Mouse (Mus musculus): ENCODE measurements at regions not wholly inside any gene's neighbourhood (a gene's known extent, or its start where the extent isn't known, plus 50 kb on each side); places are given as distances from the start of the nearest gene placed in this dataset.

- no peak for DNase-seq (ENCODE audit: low read depth, low spot score)
Measured at GRCm38 (mm10) chr2:160583506-160583905, 62.2 kb upstream of the Top1 start.

- no peak for DNase-seq (ENCODE audit: low read depth, low spot score)
Measured at GRCm38 (mm10) chr2:160584568-160584967, 61.1 kb upstream of the Top1 start.

GRCm38 (mm10) chr2:160587015-160587835, 58.5 kb upstream of the Top1 start:
- no peak for DNase-seq (ENCODE audit: low read depth, low spot score)

GRCm38 (mm10) chr2:160588401-160588800, 57.3 kb upstream of the Top1 start:
- DNase-seq (ENCODE audit: low read depth, low spot score), result no peak

GRCm38 (mm10) chr2:160590209-160590910, 55.3 kb upstream of the Top1 start:
- no peak for DNase-seq (ENCODE audit: low read depth, low spot score)

GRCm38 (mm10) chr2:160591446-160592180, 54.1 kb upstream of the Top1 start:
- DNase-seq (ENCODE audit: low read depth, low spot score), result no peak

GRCm38 (mm10) chr2:160593035-160593434, 52.7 kb upstream of the Top1 start:
- DNase-seq (ENCODE audit: low read depth, low spot score), result peak; percentile 84
